Mouse (Mus musculus) cortical plate, adult 2 months (tissue): ENCODE data around the gene Zbtb20.

Source experiments
- CTCF ChIP-seq: fragments of 200-500 bp; IDR thresholded peaks from 2 replicates; pipeline ENCODE4 v1.5.1; 2011; ENCODE audit warnings: mild to moderate bottlenecking, control low read depth, low read length; ENCODE audit not compliant: insufficient read depth; ENCODE audit errors: extremely low read depth
- POLR2A ChIP-seq: fragments of 200-500 bp; IDR thresholded peaks from 2 replicates; pipeline ENCODE4 v1.6.1; 2011; ENCODE audit warnings: mild to moderate bottlenecking, low read length, control low read depth; ENCODE audit not compliant: insufficient read depth; ENCODE audit errors: extremely low read depth

DNA sequence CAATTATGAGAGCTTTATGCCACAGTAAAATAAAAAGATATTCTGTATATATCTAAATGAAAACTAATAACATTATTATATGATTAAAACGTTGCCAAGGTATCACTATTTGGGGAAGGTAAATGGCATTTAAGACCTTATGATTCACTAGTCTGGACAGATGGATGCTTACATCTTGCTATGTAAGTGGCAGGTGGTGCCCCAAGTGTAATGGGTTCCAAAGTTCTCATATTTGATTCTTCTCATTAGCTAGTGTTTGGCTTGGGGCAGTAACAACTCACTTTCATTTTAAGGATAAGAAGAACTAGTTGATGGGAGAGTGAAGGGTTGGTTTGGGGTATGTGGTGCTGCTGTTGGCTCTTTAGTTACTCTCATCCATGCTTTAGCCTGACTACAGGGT is 235.6 kb downstream of the Zbtb20 start:
- TF ChIP-seq CTCF, result no peak
- no peak for TF ChIP-seq POLR2A
